Mouse (Mus musculus) ovary, adult 2 months (tissue): ENCODE data around the gene Olfr967. TPM values are rescaled to one million over a fixed set of nuclear protein-coding genes. Genes with fewer than 3 reads are reported as not detected.

Experiments used
- polyA plus RNA-seq: library from polyadenylated mRNA; depleted of rRNA; stranded (reverse); fragments of >200 nt; gene quantifications from 2 replicates; pipeline ENCODE4 v1.2.3, GENCODE M21; 2012; rRNA removed

Gene Olfr967
- not detected in 2 replicates for polyA plus RNA-seq

GRCm38 (mm10) chr9:39745949-39746348 lies at the start of gene Olfr967:
TSS of gene Olfr967 (plus strand) at chr9:39746249.

GRCm38 (mm10) chr9:39707017-39707416 lies 39.0 kb upstream of the Olfr967 start, which contains the start of gene Olfr149:
TSS of gene Olfr149 (minus strand) at chr9:39707117.

GRCm38 (mm10) chr9:39711053-39711452 lies 35.0 kb upstream of the Olfr967 start, which contains the start of gene Olfr965:
TSS of gene Olfr965 (plus strand) at chr9:39711353.

GRCm38 (mm10) chr9:39730678-39731077 lies 15.4 kb upstream of the Olfr967 start, which contains the start of gene Olfr150:
TSS of gene Olfr150 (plus strand) at chr9:39730978.

GRCm38 (mm10) chr9:39783153-39783552 lies 37.1 kb downstream of the Olfr967 start, which contains the start of gene Olfr968:
TSS of gene Olfr968 (minus strand) at chr9:39783253.

GRCm38 (mm10) chr9:39790558-39790957 lies 44.5 kb downstream of the Olfr967 start, which contains the start of gene Olfr969:
TSS of gene Olfr969 (plus strand) at chr9:39790945.

Other genes starting within 250 kb of the Olfr967 start
- gene Olfr957, start 230.4 kb upstream of the Olfr967 start, polyA plus RNA-seq, result not detected in 2 replicates
- gene Olfr958, start 192.2 kb upstream of the Olfr967 start, polyA plus RNA-seq, result not detected in 2 replicates
- gene Olfr959, start 170.7 kb upstream of the Olfr967 start, polyA plus RNA-seq, result not detected in 2 replicates
- 2.6 and 7.9 TPM in 2 replicates for gene AW551984, start 141.8 kb upstream of the Olfr967 start, polyA plus RNA-seq
- gene Olfr148, start 135.6 kb upstream of the Olfr967 start, polyA plus RNA-seq, result not detected in 2 replicates
- not detected in 2 replicates for gene Olfr960, start 124.9 kb upstream of the Olfr967 start, polyA plus RNA-seq
- not detected in 2 replicates for gene Olfr961, start 101.2 kb upstream of the Olfr967 start, polyA plus RNA-seq
- gene Olfr963, start 79.0 kb upstream of the Olfr967 start, polyA plus RNA-seq, result not detected in 2 replicates
- not detected in 2 replicates for gene Olfr149, start 39.1 kb upstream of the Olfr967 start, polyA plus RNA-seq
- not detected in 2 replicates for gene Olfr965, start 34.9 kb upstream of the Olfr967 start, polyA plus RNA-seq
- not detected in 2 replicates for gene Olfr150, start 15.3 kb upstream of the Olfr967 start, polyA plus RNA-seq
- not detected in 2 replicates for gene Olfr968, start 37.0 kb downstream of the Olfr967 start, polyA plus RNA-seq
- not detected in 2 replicates for gene Olfr969, start 44.7 kb downstream of the Olfr967 start, polyA plus RNA-seq
- not detected in 2 replicates for gene Olfr970, start 62.6 kb downstream of the Olfr967 start, polyA plus RNA-seq
- gene Olfr971, start 90.6 kb downstream of the Olfr967 start, polyA plus RNA-seq, result not detected in 2 replicates
- not detected in 2 replicates for gene Olfr972, start 120.2 kb downstream of the Olfr967 start, polyA plus RNA-seq
- not detected in 2 replicates for gene Olfr229, start 161.1 kb downstream of the Olfr967 start, polyA plus RNA-seq
- not detected in 2 replicates for gene Olfr974, start 191.3 kb downstream of the Olfr967 start, polyA plus RNA-seq
- 0.08 TPM in 1 of 2 replicates, not detected in the other for gene Olfr975, start 205.8 kb downstream of the Olfr967 start, polyA plus RNA-seq
- gene Olfr976, start 214.9 kb downstream of the Olfr967 start, polyA plus RNA-seq, result 1.4 and 1.5 TPM in 2 replicates
- not detected in 2 replicates for gene Olfr978, start 245.9 kb downstream of the Olfr967 start, polyA plus RNA-seq